Mouse (Mus musculus) embryo, embryonic 11 days (tissue): Measurements from ENCODE around the gene Col28a1.
A peak's percentile ranks its signal among the peaks of the same experiment; 100 is the strongest.
"Not testable (repeated sequence)": the region's sequence is repeated elsewhere in the genome, so short reads cannot be mapped to it uniquely, and the experiment has no call there.

Source experiments
- DNase-seq: peaks from one replicate; pipeline ENCODE4 v3.0.0-alpha.2; 2015

Gene Col28a1

GRCm38 (mm10) chr6:7982958-7983645, 209.3 kb downstream of the Col28a1 start:
- not testable (repeated sequence) for DNase-seq

- DNase-seq, result peak; percentile 28
These were observed 221.2 kb downstream of the Col28a1 start for GRCm38 (mm10) chr6:7971020-7971760.

GRCm38 (mm10) chr6:7969376-7969775, 223.0 kb downstream of the Col28a1 start:
- no peak for DNase-seq

GRCm38 (mm10) chr6:7965833-7966522, 226.4 kb downstream of the Col28a1 start:
- peak; percentile 63 for DNase-seq

GRCm38 (mm10) chr6:7962749-7963148, 229.7 kb downstream of the Col28a1 start:
- no peak for DNase-seq

- DNase-seq, result no peak
These were observed 240.2 kb downstream of the Col28a1 start for GRCm38 (mm10) chr6:7952208-7952607.

- no peak for DNase-seq
These were observed 240.6 kb downstream of the Col28a1 start for GRCm38 (mm10) chr6:7951778-7952177.
